Mouse (Mus musculus): Measurements from ENCODE around the gene Itsn1. TPM values are rescaled to one million over a fixed set of nuclear protein-coding genes. Genes with fewer than 3 reads are reported as not detected.

Gene Itsn1
- polyA plus RNA-seq, 1 experiment from 2014 or later, result 60.7 TPM

GRCm38 (mm10) chr16:91740184-91740917 is 11.3 kb downstream of the Itsn1 start:
- no peak overlapping the region for H3K27ac ChIP-seq (ENCODE audit: low read length)
- no peak for ATAC-seq
- H3K9ac ChIP-seq (ENCODE audit: low read depth, low read length), result no peak overlapping the region
- H3K27me3 ChIP-seq (ENCODE audit: control insufficient read depth, insufficient read depth, low read depth, low read length), result no peaks in the 10 kb centered on the region
- H3K4me2 ChIP-seq (ENCODE audit: low read length), result no peak overlapping the region
- WGBS, result 64% methylated on average over 8 of the region's 8 CpGs
- H3K9me3 ChIP-seq (replicated peaks; ENCODE audit: control insufficient read depth, low read length, poor library complexity, severe bottlenecking), result no peaks in the 10 kb centered on the region
- H3K4me3 ChIP-seq (ENCODE audit: low read depth, low read length), result no peak overlapping the region
- H3K4me1 ChIP-seq (ENCODE audit: control insufficient read depth, insufficient read depth, low read length), result peaks cover 32% of the 10 kb centered on the region
- no peaks in the 10 kb centered on the region for H3K36me3 ChIP-seq (ENCODE audit: control insufficient read depth, insufficient read depth, low read length)

GRCm38 (mm10) chr16:91740918-91741255 is 11.8 kb downstream of the Itsn1 start:
- Histone ChIP-seq H3K9ac (ENCODE audit: low read depth, low read length) (no peak overlapping the region), H3K4me1 (ENCODE audit: control insufficient read depth, insufficient read depth, low read length) (peaks cover 30% of the 10 kb centered on the region), H3K4me2 (ENCODE audit: low read length) (no peak overlapping the region), H3K27me3 (ENCODE audit: control insufficient read depth, insufficient read depth, low read depth, low read length) (no peaks in the 10 kb centered on the region), H3K36me3 (ENCODE audit: control insufficient read depth, insufficient read depth, low read length) (no peaks in the 10 kb centered on the region), H3K9me3 (replicated peaks; ENCODE audit: control insufficient read depth, low read length, poor library complexity, severe bottlenecking) (no peaks in the 10 kb centered on the region), H3K27ac (ENCODE audit: low read length) (no peak overlapping the region), H3K4me3 (ENCODE audit: low read depth, low read length) (no peak overlapping the region)
- ATAC-seq, result no peak
- 64% methylated on average over 7 of the region's 7 CpGs for WGBS

GRCm38 (mm10) chr16:91743055-91743454 is 14.0 kb downstream of the Itsn1 start:
- Histone ChIP-seq H3K27me3 (ENCODE audit: control insufficient read depth, insufficient read depth, low read depth, low read length) (no peaks in the 10 kb centered on the region), H3K9me3 (replicated peaks; ENCODE audit: control insufficient read depth, low read length, poor library complexity, severe bottlenecking) (no peaks in the 10 kb centered on the region), H3K9ac (ENCODE audit: low read depth, low read length) (no peak overlapping the region), H3K36me3 (ENCODE audit: control insufficient read depth, insufficient read depth, low read length) (no peaks in the 10 kb centered on the region; the same call in 1 of the 2 replicates), H3K4me1 (ENCODE audit: control insufficient read depth, insufficient read depth, low read length) (peaks cover 15% of the 10 kb centered on the region), H3K4me3 (ENCODE audit: low read depth, low read length) (no peak overlapping the region), H3K4me2 (ENCODE audit: low read length) (no peak overlapping the region), H3K27ac (ENCODE audit: low read length) (no peak overlapping the region)
- ATAC-seq, result no peak
- WGBS, result 90% methylated on average over 7 of the region's 7 CpGs

- no peak overlapping the region for H3K9ac ChIP-seq (ENCODE audit: low read depth, low read length)
- H3K27ac ChIP-seq (ENCODE audit: low read length), result 0 out of 2 replicates have a peak overlapping the region, but pooled peaks have one; percentile 7
- H3K9me3 ChIP-seq (replicated peaks; ENCODE audit: control insufficient read depth, low read length, poor library complexity, severe bottlenecking), result no peaks in the 10 kb centered on the region
- 65% methylated on average over 14 of the region's 14 CpGs for WGBS
- no peaks in the 10 kb centered on the region for H3K27me3 ChIP-seq (ENCODE audit: control insufficient read depth, insufficient read depth, low read depth, low read length)
- no peak for ATAC-seq
- no peak overlapping the region for H3K4me2 ChIP-seq (ENCODE audit: low read length)
- H3K4me1 ChIP-seq (ENCODE audit: control insufficient read depth, insufficient read depth, low read length), result peaks cover 12% of the 10 kb centered on the region
- no peaks in the 10 kb centered on the region; the same call in 1 of the 2 replicates for H3K36me3 ChIP-seq (ENCODE audit: control insufficient read depth, insufficient read depth, low read length)
- H3K4me3 ChIP-seq (ENCODE audit: low read depth, low read length), result no peak overlapping the region
Observed at GRCm38 (mm10) chr16:91746101-91746950, 17.2 kb downstream of the Itsn1 start.

GRCm38 (mm10) chr16:91747567-91747966 is 18.5 kb downstream of the Itsn1 start:
- no peaks in the 10 kb centered on the region for H3K9me3 ChIP-seq (replicated peaks; ENCODE audit: control insufficient read depth, low read length, poor library complexity, severe bottlenecking)
- H3K27ac ChIP-seq (ENCODE audit: low read length), result no peak overlapping the region
- no peaks in the 10 kb centered on the region; the same call in 1 of the 2 replicates for H3K36me3 ChIP-seq (ENCODE audit: control insufficient read depth, insufficient read depth, low read length)
- WGBS, result 85% methylated on average over 6 of the region's 6 CpGs
- H3K4me3 ChIP-seq (ENCODE audit: low read depth, low read length), result no peak overlapping the region
- peaks cover 12% of the 10 kb centered on the region for H3K4me1 ChIP-seq (ENCODE audit: control insufficient read depth, insufficient read depth, low read length)
- H3K27me3 ChIP-seq (ENCODE audit: control insufficient read depth, insufficient read depth, low read depth, low read length), result no peaks in the 10 kb centered on the region
- no peak overlapping the region for H3K9ac ChIP-seq (ENCODE audit: low read depth, low read length)
- no peak overlapping the region for H3K4me2 ChIP-seq (ENCODE audit: low read length)
- no peak for ATAC-seq

GRCm38 (mm10) chr16:91751644-91752385 is 22.7 kb downstream of the Itsn1 start:
- ATAC-seq, result no peak
- Histone ChIP-seq H3K4me1 (ENCODE audit: control insufficient read depth, insufficient read depth, low read length) (no peaks in the 10 kb centered on the region), H3K9ac (ENCODE audit: low read depth, low read length) (no peak overlapping the region), H3K36me3 (ENCODE audit: control insufficient read depth, insufficient read depth, low read length) (no peaks in the 10 kb centered on the region; the same call in 1 of the 2 replicates), H3K4me2 (ENCODE audit: low read length) (no peak overlapping the region), H3K27me3 (ENCODE audit: control insufficient read depth, insufficient read depth, low read depth, low read length) (no peaks in the 10 kb centered on the region), H3K9me3 (replicated peaks; ENCODE audit: control insufficient read depth, low read length, poor library complexity, severe bottlenecking) (no peaks in the 10 kb centered on the region), H3K4me3 (ENCODE audit: low read depth, low read length) (no peak overlapping the region), H3K27ac (ENCODE audit: low read length) (no peak overlapping the region)
- 68% methylated on average over 13 of the region's 13 CpGs for WGBS

GRCm38 (mm10) chr16:91753611-91754010 is 24.5 kb downstream of the Itsn1 start:
- Histone ChIP-seq H3K9me3 (replicated peaks; ENCODE audit: control insufficient read depth, low read length, poor library complexity, severe bottlenecking) (no peaks in the 10 kb centered on the region), H3K27me3 (ENCODE audit: control insufficient read depth, insufficient read depth, low read depth, low read length) (no peaks in the 10 kb centered on the region), H3K4me3 (ENCODE audit: low read depth, low read length) (no peak overlapping the region), H3K4me1 (ENCODE audit: control insufficient read depth, insufficient read depth, low read length) (no peaks in the 10 kb centered on the region), H3K27ac (ENCODE audit: low read length) (no peak overlapping the region), H3K4me2 (ENCODE audit: low read length) (no peak overlapping the region), H3K36me3 (ENCODE audit: control insufficient read depth, insufficient read depth, low read length) (no peaks in the 10 kb centered on the region), H3K9ac (ENCODE audit: low read depth, low read length) (no peak overlapping the region)
- WGBS, result 93% methylated on average over 4 of the region's 4 CpGs
- ATAC-seq, result no peak

- H3K4me2 ChIP-seq (ENCODE audit: low read length), result no peak overlapping the region
- H3K27me3 ChIP-seq (ENCODE audit: control insufficient read depth, insufficient read depth, low read depth, low read length), result no peaks in the 10 kb centered on the region
- H3K9ac ChIP-seq (ENCODE audit: low read depth, low read length), result no peak overlapping the region
- no peaks in the 10 kb centered on the region for H3K9me3 ChIP-seq (replicated peaks; ENCODE audit: control insufficient read depth, low read length, poor library complexity, severe bottlenecking)
- no peak for ATAC-seq
- H3K27ac ChIP-seq (ENCODE audit: low read length), result no peak overlapping the region
- H3K4me1 ChIP-seq (ENCODE audit: control insufficient read depth, insufficient read depth, low read length), result no peaks in the 10 kb centered on the region
- H3K36me3 ChIP-seq (ENCODE audit: control insufficient read depth, insufficient read depth, low read length), result no peaks in the 10 kb centered on the region
- H3K4me3 ChIP-seq (ENCODE audit: low read depth, low read length), result no peak overlapping the region
- WGBS, result 92% methylated on average over 6 of the region's 6 CpGs
Observed at GRCm38 (mm10) chr16:91754957-91755356, 25.9 kb downstream of the Itsn1 start.

All from midbrain, embryonic 16.5 days (tissue).